Mouse (Mus musculus) liver, embryonic 14.5 days (tissue): ENCODE measurements at regions not wholly inside any gene's neighbourhood (a gene's known extent, or its start where the extent isn't known, plus 50 kb on each side); places are given as distances from the start of the nearest gene placed in this dataset.

Experiments
- CTCF ChIP-seq: IDR thresholded peaks from 2 replicates; pipeline ENCODE4 v1.5.1; 2016; ENCODE audit warnings: antibody characterized with exemption, low read depth, control low read depth
- EP300 ChIP-seq: IDR thresholded peaks from 2 replicates; pipeline ENCODE4 v1.6.1; 2016; ENCODE audit warnings: antibody characterized with exemption, low read depth

DNA sequence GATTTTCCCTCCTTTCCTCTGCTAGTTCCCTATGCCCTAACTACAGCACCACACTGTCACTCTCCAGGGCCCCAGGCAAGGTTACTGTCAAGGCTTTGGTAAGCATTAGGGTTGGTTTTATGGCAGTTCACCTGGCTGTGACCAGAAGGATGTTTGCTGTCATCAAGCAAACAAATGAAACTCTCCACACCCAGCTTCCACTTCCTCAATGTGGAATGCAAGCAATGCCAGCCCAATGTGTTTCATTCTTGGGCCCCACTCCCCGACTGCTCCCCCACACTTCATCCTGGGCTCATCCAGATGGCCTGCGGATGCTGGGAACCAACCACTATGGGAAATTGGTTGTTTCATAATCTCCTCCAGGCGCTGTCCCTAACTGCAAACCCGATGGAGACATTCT lies 85.7 kb downstream of the Ier5 start:
- no peak for TF ChIP-seq CTCF
- TF ChIP-seq EP300 = no peak
